Mouse (Mus musculus) olfactory bulb, adult 2 months (tissue): ENCODE measurements at regions not wholly inside any gene's neighbourhood (a gene's known extent, or its start where the extent isn't known, plus 50 kb on each side); places are given as distances from the start of the nearest gene placed in this dataset.

ENCODE experiments used
- CTCF ChIP-seq: fragments of 200-500 bp; IDR thresholded peaks from 2 replicates; pipeline ENCODE4 v1.5.1; 2012; ENCODE audit warnings: low read depth, mild to moderate bottlenecking, low read length, moderate library complexity; ENCODE audit not compliant: insufficient read depth
- POLR2A ChIP-seq: fragments of 200-500 bp; IDR thresholded peaks from 2 replicates; pipeline ENCODE4 v1.6.1; 2012; ENCODE audit warnings: mild to moderate bottlenecking, low read depth, low read length, moderate library complexity; ENCODE audit not compliant: insufficient read depth

DNA sequence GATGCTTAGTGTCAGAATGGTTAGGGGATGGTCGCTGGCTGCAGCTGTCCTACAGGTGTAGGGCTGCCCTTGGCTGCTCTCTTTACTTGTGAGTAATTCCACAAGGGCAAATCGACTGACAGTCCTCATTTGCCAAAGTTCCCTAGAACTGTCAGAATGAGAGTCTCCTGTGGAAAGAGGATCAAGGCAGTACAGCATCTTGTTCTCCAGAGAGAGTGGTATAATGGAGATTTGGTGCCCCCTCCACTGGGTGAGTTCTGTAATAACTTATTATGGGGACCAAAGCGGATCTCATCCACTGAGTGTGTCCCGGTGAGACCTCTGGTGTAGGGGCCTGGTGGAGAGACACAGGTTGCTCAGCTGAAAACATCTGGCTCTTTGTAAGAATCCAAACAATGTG lies 157.9 kb upstream of the Nlrp1b start:
- no peak for TF ChIP-seq CTCF
- no peak for TF ChIP-seq POLR2A
